Mouse (Mus musculus): ENCODE data around the gene Tet3. TPM values are rescaled to one million over a fixed set of nuclear protein-coding genes. Genes with fewer than 3 reads are reported as not detected.

Gene Tet3
- 6.0 TPM for polyA plus RNA-seq (2014; fragmentation: Illumina TruSeq; extraction: RNeasy Lipid Tissue Mini Kit (QIAGEN cat#74804); ENCODE audit: low read depth, low replicate concordance)

DNA sequence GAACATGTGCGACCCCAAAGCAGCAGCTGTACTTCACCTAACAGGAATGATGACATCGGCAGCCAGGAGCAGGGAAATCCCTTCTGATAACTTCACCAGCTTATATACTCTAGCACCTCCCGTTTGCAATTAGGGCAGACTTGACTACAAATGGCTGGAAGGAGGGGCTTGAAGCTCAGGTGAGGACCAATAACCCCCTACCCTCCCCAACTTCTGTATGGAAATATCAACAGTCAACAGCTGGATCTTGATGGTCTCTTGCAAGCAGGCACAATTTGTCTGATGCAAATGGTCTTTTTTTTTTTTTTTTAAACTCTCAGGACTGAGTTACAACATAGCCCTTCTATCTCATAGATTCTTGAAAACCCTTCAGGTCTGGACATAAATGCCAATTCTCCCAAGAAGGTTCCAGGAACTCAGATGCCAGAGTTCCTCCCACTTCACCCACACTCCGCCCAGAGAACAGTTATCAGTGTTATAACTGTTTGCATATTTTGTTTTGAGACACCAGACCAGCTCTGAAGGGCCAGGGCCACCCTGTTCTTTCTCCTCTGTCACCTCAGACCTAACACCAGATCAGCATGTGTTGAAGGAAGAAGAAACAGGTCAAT is at the start of gene Tet3:
TSS of gene Tet3 (minus strand) at position 51 of the 611 bp plus-strand sequence.

DNA sequence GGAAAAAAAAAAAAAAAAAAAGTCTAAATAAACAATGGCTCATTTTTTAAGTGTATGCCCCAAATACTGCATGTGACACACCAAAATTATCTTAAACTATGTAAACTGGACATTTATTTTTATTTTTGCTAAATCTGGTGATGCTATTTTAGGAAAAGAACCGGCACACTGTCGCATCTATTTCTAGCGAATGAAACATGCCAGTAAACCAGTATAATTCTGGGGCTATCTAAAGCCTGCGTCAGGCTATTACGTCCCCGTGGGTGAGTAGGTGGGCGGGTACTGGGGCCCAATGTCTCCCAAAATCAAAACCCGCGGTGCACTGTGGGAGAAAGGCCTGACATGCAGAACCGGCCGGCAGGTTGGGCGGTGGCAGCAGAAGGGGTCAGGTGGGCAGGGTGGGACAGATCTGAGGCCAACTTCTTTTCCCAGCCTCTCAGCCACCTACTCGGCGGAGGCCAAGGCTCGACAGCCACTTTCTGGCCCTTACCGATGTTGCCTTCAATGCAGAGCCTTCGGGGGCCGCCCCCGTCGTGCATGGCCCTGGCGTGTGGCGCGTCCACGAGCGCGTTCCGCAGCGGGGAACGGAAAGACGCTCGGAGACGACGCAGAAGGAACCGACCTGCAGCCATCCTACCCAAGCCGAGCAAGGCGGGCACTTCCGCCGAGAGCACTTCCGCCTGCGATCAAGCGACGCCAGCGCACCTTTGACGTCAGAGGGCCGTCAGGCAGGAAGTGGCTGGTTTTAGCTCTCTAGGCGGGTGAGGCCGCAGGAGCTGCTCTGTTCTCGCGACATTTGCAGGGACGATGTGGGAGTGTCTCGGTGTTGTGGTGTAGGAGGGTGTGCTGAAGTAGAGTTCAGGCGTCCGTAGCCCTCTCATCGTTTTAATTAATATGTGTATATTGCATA is 47.6 kb upstream of the Tet3 start, which contains the start of gene Dguok:
TSS of gene Dguok (minus strand) at position 712 of the 910 bp plus-strand sequence.

DNA sequence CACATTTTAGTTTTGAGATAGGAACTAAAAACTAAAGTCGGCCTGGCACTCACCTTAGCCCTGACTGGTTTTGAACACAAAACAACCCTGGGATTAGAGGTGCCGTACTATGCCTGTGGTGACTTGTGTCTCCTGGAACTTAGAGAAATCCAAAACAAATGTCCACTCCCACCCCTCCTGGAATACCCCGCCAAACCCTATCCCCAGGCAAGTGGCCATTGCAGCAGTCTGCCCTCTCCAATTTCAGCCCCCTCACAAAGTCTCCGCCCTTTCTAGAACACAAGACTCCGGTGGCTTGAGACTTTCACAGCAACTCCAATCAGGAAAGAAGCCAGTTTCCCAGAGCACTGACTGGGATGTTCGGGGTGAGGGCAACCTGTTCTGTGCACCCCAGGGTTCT is 110.0 kb downstream of the Tet3 start, which contains the start of gene Bola3:
TSS of gene Bola3 (plus strand) at position 275 of the 400 bp plus-strand sequence.

DNA sequence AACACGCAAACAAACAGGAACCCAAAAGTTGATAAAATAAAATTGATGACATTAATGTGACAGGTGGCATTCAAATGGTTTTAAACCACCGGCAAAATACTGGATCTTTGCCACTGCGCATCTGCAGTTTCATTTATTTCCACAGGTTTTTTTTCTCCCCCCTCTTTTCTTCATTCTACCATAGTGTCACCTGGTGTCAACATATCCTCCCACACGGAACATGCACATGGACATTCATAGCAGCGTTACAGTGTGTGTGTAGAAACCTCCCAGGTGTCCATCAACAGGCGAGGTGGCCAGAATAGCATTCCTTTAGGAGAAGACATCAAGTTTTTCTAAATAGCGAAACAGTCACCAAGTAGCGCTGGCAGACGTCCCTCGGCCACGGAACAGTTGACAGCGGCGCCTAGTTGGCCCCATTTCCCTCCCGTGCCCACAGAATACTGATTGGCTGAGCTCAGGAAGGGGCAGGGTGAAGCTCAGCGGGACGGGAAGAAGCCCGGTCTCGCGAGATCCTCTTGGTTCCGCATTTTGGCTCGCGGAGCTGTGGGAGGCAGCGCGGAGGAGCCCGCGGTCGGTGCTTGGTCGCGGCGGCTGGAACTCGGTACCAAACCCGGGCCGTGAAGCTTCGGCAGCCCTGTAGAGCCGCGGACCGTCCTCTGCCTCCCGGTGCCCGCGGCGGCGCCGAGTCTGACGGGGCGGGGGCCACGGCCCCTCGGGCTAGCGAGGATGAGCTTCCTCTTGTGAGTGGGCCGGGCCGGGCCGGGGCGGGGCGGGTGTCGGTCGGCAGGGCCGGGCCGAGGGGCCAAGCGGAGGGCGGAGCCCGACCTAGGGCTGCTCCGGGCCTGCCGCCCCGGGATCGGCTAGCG is 133.1 kb downstream of the Tet3 start, which contains the start of the genes Mthfd2 and Mob1a:
TSS of gene Mthfd2 (minus strand) at position 384 of the 869 bp plus-strand sequence.
TSS of gene Mob1a (plus strand) at position 492 of the 869 bp plus-strand sequence.

Other genes with a start within 250 kb of the Tet3 start
- gene Slc4a5, start 239.3 kb downstream of the Tet3 start, polyA plus RNA-seq (2014; fragmentation: Illumina TruSeq; extraction: RNeasy Lipid Tissue Mini Kit (QIAGEN cat#74804); ENCODE audit: low read depth, low replicate concordance) = not detected
- gene Mthfd2, start 133.2 kb downstream of the Tet3 start, polyA plus RNA-seq (2014; fragmentation: Illumina TruSeq; extraction: RNeasy Lipid Tissue Mini Kit (QIAGEN cat#74804); ENCODE audit: low read depth, low replicate concordance) = 2.9 TPM
- 25.4 TPM for gene Mob1a, start 133.1 kb downstream of the Tet3 start, polyA plus RNA-seq (2014; fragmentation: Illumina TruSeq; extraction: RNeasy Lipid Tissue Mini Kit (QIAGEN cat#74804); ENCODE audit: low read depth, low replicate concordance)
- gene Bola3, start 109.9 kb downstream of the Tet3 start, polyA plus RNA-seq (2014; fragmentation: Illumina TruSeq; extraction: RNeasy Lipid Tissue Mini Kit (QIAGEN cat#74804); ENCODE audit: low read depth, low replicate concordance) = 291 TPM
- gene Dguok, start 47.9 kb upstream of the Tet3 start, polyA plus RNA-seq (2014; fragmentation: Illumina TruSeq; extraction: RNeasy Lipid Tissue Mini Kit (QIAGEN cat#74804); ENCODE audit: low read depth, low replicate concordance) = 42.8 TPM
- 3.7 TPM for gene Actg2, start 77.2 kb upstream of the Tet3 start, polyA plus RNA-seq (2014; fragmentation: Illumina TruSeq; extraction: RNeasy Lipid Tissue Mini Kit (QIAGEN cat#74804); ENCODE audit: low read depth, low replicate concordance)
- 13.7 TPM for gene Stambp, start 113.6 kb upstream of the Tet3 start, polyA plus RNA-seq (2014; fragmentation: Illumina TruSeq; extraction: RNeasy Lipid Tissue Mini Kit (QIAGEN cat#74804); ENCODE audit: low read depth, low replicate concordance)
- 0.63 TPM for gene Clec4f, start 197.1 kb upstream of the Tet3 start, polyA plus RNA-seq (2014; fragmentation: Illumina TruSeq; extraction: RNeasy Lipid Tissue Mini Kit (QIAGEN cat#74804); ENCODE audit: low read depth, low replicate concordance)
- 3.2 TPM for gene Cd207, start 218.8 kb upstream of the Tet3 start, polyA plus RNA-seq (2014; fragmentation: Illumina TruSeq; extraction: RNeasy Lipid Tissue Mini Kit (QIAGEN cat#74804); ENCODE audit: low read depth, low replicate concordance)